9 mouse cellular contexts compared by ENCODE assay signal in genomic region chr19:21882110-21882940, GRCm38 (mm10).
DNase-seq lines count a peak whose midpoint lies in the region; ATAC-seq and TF ChIP-seq lines count a peak whose summit lies in the region.
"Had no signal": no experiment of that assay in that cellular context is flagged by ENCODE, and none has a peak within 500 bp of the region (broad histone marks: within the 10 kb centered on the region; RNA-seq: fewer than 3 reads in every experiment).

No protein-coding gene starts in this region.

- peak overlapping the region; percentile 52 for H3K4me2 ChIP-seq in heart, embryonic 14.5 days (ENCODE audit: low read length)
- no peak overlapping the region for H3K4me2 ChIP-seq in limb, embryonic 14.5 days (replicated peaks; ENCODE audit: low read depth, low read length, severe bottlenecking)

- no peaks in the 10 kb centered on the region for H3K4me1 ChIP-seq in cortical plate, adult 2 months (ENCODE audit: control insufficient read depth, insufficient read depth, low read length)
- H3K4me1 ChIP-seq in heart, embryonic 14.5 days (ENCODE audit: control insufficient read depth in 2 of 2, insufficient read depth in 2 of 2, low read length in 2 of 2) = peaks cover 20 to 39% of the 10 kb centered on the region in 2 experiments
- peaks cover 13% of the 10 kb centered on the region; the same call in 1 of the 2 replicates for H3K4me1 ChIP-seq in limb, embryonic 14.5 days (ENCODE audit: control insufficient read depth, insufficient read depth, low read length)

- no peak overlapping the region for H3K4me3 ChIP-seq in cortical plate, adult 2 months (ENCODE audit: insufficient read depth, low read length)
- H3K4me3 ChIP-seq in heart, embryonic 14.5 days (ENCODE audit: control insufficient read depth in 1 of 2, insufficient read depth in 1 of 2, low read depth in 1 of 2, low read length in 2 of 2) = peak overlapping the region in 1 of 2 experiments; percentile 6; a peak in 1 of 4 replicates
- H3K4me3 ChIP-seq in limb, embryonic 14.5 days (replicated peaks; ENCODE audit: low read length) = no peak overlapping the region
- H3K4me3 ChIP-seq: megakaryocyte, embryonic 14.5 days had no signal

- no peaks in the 10 kb centered on the region for H3K36me3 ChIP-seq in heart, embryonic 14.5 days (ENCODE audit: control insufficient read depth, insufficient read depth, low read length)
- H3K36me3 ChIP-seq in limb, embryonic 14.5 days (ENCODE audit: control insufficient read depth, insufficient read depth, low read length) = no peaks in the 10 kb centered on the region

- DNase-seq in ES-CJ7 (ENCODE audit: low read depth, low spot score) = peak; percentile 17
- DNase-seq in limb, embryonic 14.5 days (ENCODE audit: low spot score) = peak; percentile 73
- no peak for DNase-seq in frontal cortex, postnatal 10 days (ENCODE audit: low spot score in 2 of 2)
- DNase-seq in layer of hippocampus, postnatal 10 days (ENCODE audit: low spot score in 2 of 2) = no peak
- DNase-seq in right cerebral cortex, postnatal 36 days (ENCODE audit: low spot score in 2 of 2) = no peak

- peak; percentile 50; the same call in 1 of the 2 replicates for ATAC-seq in heart, embryonic 14.5 days (ENCODE audit: insufficient number of reproducible peaks, insufficient read depth, low FRiP score, low read depth)
- ATAC-seq in limb, embryonic 14.5 days (ENCODE audit: low FRiP score, low read depth) = no peak; the same call in 1 of the 2 replicates
- no peak for ATAC-seq in megakaryocyte progenitor cell, adult 5-6 weeks (replicated peaks; ENCODE audit: poor library complexity)

- TF ChIP-seq CTCF in cortical plate, adult 2 months (IDR thresholded peaks at IDR 0.05; ENCODE audit: extremely low read depth, insufficient read depth, low read length) = no peak

- TF ChIP-seq POLR2A in cortical plate, adult 2 months (IDR thresholded peaks at IDR 0.05; ENCODE audit: extremely low read depth, insufficient read depth, low read length) = no peak
- no peak for TF ChIP-seq POLR2A in limb, embryonic 14.5 days (IDR thresholded peaks at IDR 0.05; ENCODE audit: borderline replicate concordance, extremely low read depth, insufficient read depth, insufficient read length)

- 0 out of 2 replicates have a peak overlapping the region, but pooled peaks have one; percentile 14 for H3K9ac ChIP-seq in heart, embryonic 14.5 days (ENCODE audit: low read length)
- H3K9ac ChIP-seq in limb, embryonic 14.5 days (ENCODE audit: low read depth, low read length, severe bottlenecking) = no peak overlapping the region

- 5% methylated on average over 8 of the region's 8 CpGs for WGBS in heart, embryonic 14.5 days
- WGBS in limb, embryonic 14.5 days = 23% methylated on average over 8 of the region's 8 CpGs

- H3K27me3 ChIP-seq in heart, embryonic 14.5 days (ENCODE audit: control insufficient read depth, insufficient read depth, low read length) = no peaks in the 10 kb centered on the region
- H3K27me3 ChIP-seq in limb, embryonic 14.5 days (ENCODE audit: control insufficient read depth, insufficient read depth, low read length) = no peaks in the 10 kb centered on the region

- H3K9me3 ChIP-seq in heart, embryonic 14.5 days (ENCODE audit: control insufficient read depth, low read length) = 0 out of 2 replicates have a peak, but pooled peaks cover 2% of the 10 kb centered on the region
- H3K9me3 ChIP-seq in limb, embryonic 14.5 days (ENCODE audit: control insufficient read depth, low read length) = no peaks in the 10 kb centered on the region

- H3K27ac ChIP-seq in cortical plate, adult 2 months (ENCODE audit: insufficient read depth, low read length) = peak overlapping the region; percentile 65; the same call in 1 of the 2 replicates
- H3K27ac ChIP-seq in heart, embryonic 14.5 days (replicated peaks in 1 of 2; ENCODE audit: control insufficient read depth in 1 of 2, insufficient read depth in 1 of 2, low read depth in 2 of 2, low read length in 2 of 2) = peak overlapping the region; percentile 88 to 92
- H3K27ac ChIP-seq in limb, embryonic 14.5 days (replicated peaks; ENCODE audit: low read depth, low read length) = peak overlapping the region; percentile 50; the same call in 1 of the 2 replicates

Comparison
In these comparisons a context has a peak if more than half of its experiments do, and no peak if none do; other contexts are left out.
1. DNase-seq: peak in ES-CJ7 (single experiment) and limb, embryonic 14.5 days (single experiment); none in frontal cortex, postnatal 10 days (0 of 2), layer of hippocampus, postnatal 10 days (0 of 2) and right cerebral cortex, postnatal 36 days (0 of 2).
2. Peak in every context shown above with its lines, with median percentiles within 50 percentile points of each other: H3K27ac ChIP-seq.